Comparison of ENCODE assay signal across 25 mouse cellular contexts in the genomic region with DNA sequence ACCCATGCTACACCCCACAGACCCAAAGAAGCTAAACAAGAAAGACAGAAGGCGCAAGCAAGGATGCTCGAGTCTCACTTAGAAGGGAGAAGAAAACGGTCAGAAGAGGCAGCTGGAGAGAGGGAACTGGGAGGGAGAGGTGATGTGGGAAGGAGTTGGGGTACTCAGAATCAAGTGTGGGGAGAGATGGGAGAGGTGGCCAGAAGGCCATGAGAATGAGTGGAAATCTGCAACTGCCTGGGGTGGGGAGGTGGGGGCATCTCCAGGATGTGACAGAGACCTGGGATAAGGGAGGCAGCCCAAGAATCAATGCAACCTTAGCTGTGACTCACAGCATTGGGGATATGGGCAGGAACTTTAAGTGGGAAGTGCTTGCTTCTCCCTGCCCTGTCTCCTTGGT. TPM values are rescaled to one million over a fixed set of nuclear protein-coding genes. Genes with fewer than 3 reads are reported as not detected.
DNase-seq lines count a peak whose midpoint lies in the region; ATAC-seq and TF ChIP-seq lines count a peak whose summit lies in the region.
"Had no signal": no experiment of that assay in that cellular context is flagged by ENCODE, and none has a peak within 500 bp of the region (broad histone marks: within the 10 kb centered on the region; RNA-seq: fewer than 3 reads in every experiment).

No protein-coding gene starts in this region.

- no peak for TF ChIP-seq CTCF in G1E (IDR thresholded peaks at IDR 0.05; ENCODE audit: low read depth, low read length)
- no peak for TF ChIP-seq CTCF in cerebellum, adult 2 months (IDR thresholded peaks at IDR 0.05; ENCODE audit: borderline replicate concordance, insufficient read depth, low read depth, low read length)

- H3K27ac ChIP-seq in heart, embryonic 12.5 days (ENCODE audit: poor library complexity, severe bottlenecking) = no peak overlapping the region
- H3K27ac ChIP-seq in cerebellum, adult 2 months (ENCODE audit: insufficient read depth, low read length) = no peak overlapping the region

- WGBS in heart, embryonic 12.5 days = 80% methylated on average over 3 of the region's 3 CpGs
- WGBS in cerebellum, adult 2 months = 93% methylated on average over 3 of the region's 3 CpGs

- H3K4me1 ChIP-seq in heart, embryonic 12.5 days (replicated peaks) = no peaks in the 10 kb centered on the region
- no peaks in the 10 kb centered on the region for H3K4me1 ChIP-seq in G1E (ENCODE audit: insufficient read depth, low read depth, low read length)
- no peaks in the 10 kb centered on the region for H3K4me1 ChIP-seq in cerebellum, adult 2 months (ENCODE audit: control insufficient read depth, insufficient read depth, low read length)

- ATAC-seq in heart, embryonic 12.5 days (ENCODE audit: insufficient number of reproducible peaks, low FRiP score) = no peak
- ATAC-seq in G1E (ENCODE audit: extremely low read depth, insufficient number of reproducible peaks, low FRiP score, poor library complexity, severe bottlenecking) = peak; percentile 8; the same call in 1 of the 2 replicates
- ATAC-seq: activated CD4-positive, CD25-positive, alpha-beta regulatory T cell, adult 4 months; CD4-positive, CD25-positive, alpha-beta regulatory T cell, adult 4 months; Patski had no signal

- no peak for TF ChIP-seq POLR2A in cerebellum, adult 2 months (IDR thresholded peaks at IDR 0.05; ENCODE audit: borderline replicate concordance, insufficient read depth, low read length)

- H3K9ac ChIP-seq in heart, embryonic 12.5 days = no peak overlapping the region

- H3K27me3 ChIP-seq in heart, embryonic 12.5 days (replicated peaks) = no peaks in the 10 kb centered on the region
- H3K27me3 ChIP-seq in G1E (ENCODE audit: insufficient read depth, low read length) = no peaks in the 10 kb centered on the region
- H3K27me3 ChIP-seq in cerebellum, adult 2 months (ENCODE audit: control insufficient read depth, insufficient read depth, low read length) = no peaks in the 10 kb centered on the region; the same call in 1 of the 2 replicates
- H3K27me3 ChIP-seq: Patski had no signal

- peak; percentile 72 for DNase-seq in heart, adult 11 months
- DNase-seq in urinary bladder, postnatal 4 days (ENCODE audit: low spot score in 2 of 2) = peak; percentile 8 to 53
- DNase-seq in urinary bladder, postnatal 14 days (ENCODE audit: low spot score) = no peak
- DNase-seq in G1E (ENCODE audit: low spot score) = no peak
- DNase-seq in cerebellum, adult 2 months = no peak
- DNase-seq: adrenal gland, adult 2 months; adrenal gland, adult 8-10 months; adrenal gland, postnatal 10 days; adrenal gland, postnatal 14 days; adrenal gland, postnatal 25 days; adrenal gland, postnatal 36 days; B cell, adult 2 months; cerebellum, adult 11 months; cerebellum, adult 11-12 months; cerebellum, adult 18-20 months; cerebellum, adult 8-10 months had no signal

- no peaks in the 10 kb centered on the region for H3K9me3 ChIP-seq in heart, embryonic 12.5 days (replicated peaks)
- peaks cover 51% of the 10 kb centered on the region for H3K9me3 ChIP-seq in G1E (replicated peaks)

- H3K36me3 ChIP-seq in heart, embryonic 12.5 days = no peaks in the 10 kb centered on the region
- no peaks in the 10 kb centered on the region for H3K36me3 ChIP-seq in G1E (replicated peaks)

- no peak overlapping the region for H3K4me2 ChIP-seq in heart, embryonic 12.5 days

- no peak overlapping the region for H3K4me3 ChIP-seq in heart, embryonic 12.5 days
- H3K4me3 ChIP-seq in G1E (ENCODE audit: low read depth, low read length) = no peak overlapping the region
- no peak overlapping the region for H3K4me3 ChIP-seq in cerebellum, adult 2 months (replicated peaks; ENCODE audit: insufficient read depth, low read depth, low read length)

RNA-seq across cellular contexts. Expression of a gene that starts 31.5 kb away (rescaled TPM):
- not detected in 2 replicates for polyA plus RNA-seq in heart, embryonic 12.5 days (2016; fragmentation: Nextera tagmentation; extraction: Ambion mirVana)
- total RNA-seq in G1E (2014; fragmentation: Nextera tagmentation) = not detected in 2 replicates
- total RNA-seq in G1E (2017) = 0.16 TPM in 1 of 2 replicates, not detected in the other
- polyA plus RNA-seq in G1E (2012) = not detected in 2 replicates
- polyA plus RNA-seq in cerebellum, adult 2 months (2012; rRNA removed) = 0.21 and 0.54 TPM in 2 replicates
- total RNA-seq: adrenal gland, adult 18-20 months; adrenal gland, adult 2 months; adrenal gland, postnatal 10 days; adrenal gland, postnatal 14 days; adrenal gland, postnatal 25 days; adrenal gland, postnatal 36 days; CH12.LX; ES-E14; MEL had no signal
- polyA plus RNA-seq: activated CD4-positive, CD25-positive, alpha-beta regulatory T cell, adult 4 months; adrenal gland, adult 2 months; C2C12; CD4-positive, CD25-positive, alpha-beta regulatory T cell, adult 4 months; Patski had no signal

Comparison
In these comparisons a context has a peak if more than half of its experiments do, and no peak if none do; other contexts are left out.
1. DNase-seq: peak in heart, adult 11 months (single experiment) and urinary bladder, postnatal 4 days (2 of 2); none in urinary bladder, postnatal 14 days (single experiment), G1E (single experiment) and cerebellum, adult 2 months (0 of 2).